Mouse (Mus musculus) E14TG2a.4 (cell line): ENCODE results near the gene Dnajc8.

Experiments used
- CTCF ChIP-seq: conservative IDR thresholded peaks from 2 replicates; pipeline ENCODE4 v1.5.1; 2014; ENCODE audit warnings: low read length
- POU5F1 ChIP-seq: IDR thresholded peaks from 2 replicates; pipeline ENCODE4 v1.6.1; 2014; ENCODE audit warnings: low read length, borderline replicate concordance

DNA sequence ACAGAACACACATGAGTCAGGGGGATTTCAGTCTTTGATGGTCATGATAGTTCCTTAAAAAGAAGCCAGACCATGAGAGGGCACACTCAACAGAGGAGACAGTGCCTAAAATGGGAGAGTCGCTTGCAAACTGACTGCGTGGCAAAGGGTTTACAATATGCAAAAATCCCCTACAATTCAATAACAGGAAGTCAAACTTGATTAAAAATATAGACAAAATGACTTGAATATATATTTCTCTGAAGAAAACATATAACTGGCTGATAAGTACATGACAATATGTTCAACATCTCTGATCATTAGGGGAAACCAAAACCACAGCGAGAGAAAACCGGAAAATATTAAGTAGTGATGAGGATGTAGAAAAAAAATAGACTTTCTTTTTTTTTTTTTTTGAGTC lies 50.9 kb downstream of the Dnajc8 start:
- TF ChIP-seq CTCF (no peak), POU5F1 (no peak)
